Mouse (Mus musculus): ENCODE measurements around the gene Rps16.
A peak's percentile ranks its signal among the peaks of the same experiment; 100 is the strongest.
"Not testable (repeated sequence)": the region's sequence is repeated elsewhere in the genome, so short reads cannot be mapped to it uniquely, and the experiment has no call there.

The Rps16 gene

DNA sequence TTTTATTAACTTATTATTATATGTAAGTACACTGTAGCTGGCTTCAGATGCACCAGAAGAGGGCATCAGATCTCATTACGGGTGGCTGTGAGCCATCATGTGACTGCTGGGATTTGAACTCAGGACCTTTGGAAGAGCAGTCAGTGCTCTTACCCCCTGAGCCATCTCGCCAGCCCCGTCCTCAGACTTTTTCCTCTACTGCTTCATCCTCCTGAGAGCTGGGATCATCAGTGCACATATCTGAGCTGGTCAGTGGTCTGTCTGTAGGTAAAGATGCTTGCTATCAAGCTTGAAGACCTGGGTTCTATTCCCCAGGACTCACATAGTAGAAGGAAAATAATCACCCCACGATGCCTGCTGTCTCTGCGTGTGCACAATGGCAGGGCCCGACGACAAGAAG lies 36.9 kb downstream of the Rps16 start:
- not testable (repeated sequence) for DNase-seq (ENCODE audit: low spot score in 2 of 2)

DNA sequence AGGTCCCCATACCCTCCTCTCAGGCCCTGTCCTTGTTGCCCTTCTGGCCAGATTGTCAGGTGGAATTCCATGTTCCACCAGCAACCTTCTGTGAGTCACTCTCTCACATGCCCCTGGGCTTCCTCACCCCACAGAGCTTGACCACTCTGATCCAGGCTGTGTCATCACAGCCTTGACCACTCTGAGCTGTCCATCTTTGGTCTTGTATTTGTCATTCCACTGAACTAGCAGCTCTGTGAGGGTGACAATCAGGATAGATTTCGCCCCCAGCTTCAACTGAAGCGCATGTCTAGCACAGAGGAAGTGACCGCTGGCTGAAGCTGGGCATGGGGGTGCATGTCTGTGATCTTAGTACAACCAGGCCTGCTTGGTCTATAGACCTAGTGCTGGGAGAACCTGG lies 39.9 kb downstream of the Rps16 start:
- DNase-seq (ENCODE audit: low spot score in 2 of 2) = no peak

DNA sequence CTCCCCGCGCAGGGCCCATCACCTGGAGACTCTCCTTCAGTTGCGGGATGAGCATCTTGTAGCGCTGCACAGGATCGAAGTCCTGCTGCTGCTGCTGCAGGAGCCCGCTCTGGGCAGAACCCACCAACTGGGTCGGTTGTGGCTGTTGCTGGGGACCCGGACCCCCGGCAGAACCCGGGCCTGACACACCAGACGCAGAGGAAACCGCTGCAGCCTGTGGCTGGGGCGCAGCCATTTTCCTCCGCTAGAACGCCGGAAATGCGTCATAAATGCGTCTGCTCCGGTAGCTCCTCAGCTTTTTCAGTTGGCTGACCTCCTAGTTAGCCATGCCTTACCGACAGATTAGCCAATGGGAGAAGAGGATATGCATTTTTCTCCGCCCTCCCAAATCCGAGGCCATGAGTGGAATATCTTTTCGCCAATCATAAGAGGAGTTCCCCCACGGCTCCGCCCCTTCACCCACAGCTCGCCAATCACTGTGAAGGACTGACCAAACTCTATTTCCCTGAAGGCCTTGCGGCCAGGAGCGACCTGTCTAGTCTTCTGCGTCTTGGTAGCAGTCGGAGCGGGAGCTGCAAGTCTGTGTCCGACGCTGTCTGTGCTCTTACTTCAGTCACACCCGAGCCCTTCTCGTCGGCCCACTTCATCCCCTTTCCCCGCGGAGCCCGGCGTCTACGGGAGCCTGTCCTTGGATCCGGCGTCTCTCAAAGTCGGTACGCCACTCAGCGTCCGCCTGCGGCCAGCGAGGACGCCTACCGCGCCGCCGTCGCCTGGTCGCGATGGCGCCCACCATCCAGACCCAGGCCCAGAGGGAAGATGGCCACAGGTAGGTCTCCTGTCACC lies 42.2 kb downstream of the Rps16 start, which contains the start of the genes Med29 and Paf1:
Gene Med29, minus strand, starts transcription at position 280 of the 843 bp plus-strand sequence.
Gene Paf1, plus strand, starts transcription at position 523 of the 843 bp plus-strand sequence.
- DNase-seq (ENCODE audit: low spot score in 2 of 2) = peak; percentile 97 to 98

DNA sequence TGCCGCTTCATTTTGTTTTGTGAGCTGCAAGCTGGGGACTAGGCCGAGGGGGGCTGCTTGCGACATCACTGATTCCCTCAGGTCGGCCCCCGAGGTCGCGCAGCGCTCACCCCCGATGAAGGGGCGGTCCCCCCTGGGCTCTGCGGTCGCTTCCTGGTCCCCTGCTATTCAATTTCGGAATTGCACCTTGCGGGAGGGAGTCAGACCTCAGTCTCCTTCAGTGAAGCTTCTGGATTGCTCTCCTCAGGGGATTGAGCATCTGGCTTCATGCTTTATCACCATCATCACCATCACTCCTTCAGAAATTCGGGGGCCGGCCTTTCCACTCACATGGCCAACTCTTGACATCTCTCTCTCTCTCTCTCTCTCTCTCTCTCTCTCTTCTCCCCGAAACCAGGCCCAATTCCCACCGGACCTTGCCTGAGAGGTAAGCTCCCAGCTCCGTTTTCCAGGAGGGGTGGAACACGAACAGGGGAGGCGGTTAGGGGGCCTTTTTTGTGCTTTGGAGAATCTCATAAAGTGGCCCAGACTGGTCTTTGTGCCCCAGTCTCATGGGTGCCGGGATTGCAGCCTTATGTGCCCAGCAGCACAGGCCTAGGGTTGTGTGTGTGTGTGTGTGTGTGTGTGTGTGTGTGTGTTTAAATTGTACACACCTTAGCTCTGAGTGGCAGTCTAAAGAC lies 43.0 kb downstream of the Rps16 start:
- peak in 1 of 2 experiments; percentile 3 for DNase-seq (ENCODE audit: low spot score in 2 of 2)

DNA sequence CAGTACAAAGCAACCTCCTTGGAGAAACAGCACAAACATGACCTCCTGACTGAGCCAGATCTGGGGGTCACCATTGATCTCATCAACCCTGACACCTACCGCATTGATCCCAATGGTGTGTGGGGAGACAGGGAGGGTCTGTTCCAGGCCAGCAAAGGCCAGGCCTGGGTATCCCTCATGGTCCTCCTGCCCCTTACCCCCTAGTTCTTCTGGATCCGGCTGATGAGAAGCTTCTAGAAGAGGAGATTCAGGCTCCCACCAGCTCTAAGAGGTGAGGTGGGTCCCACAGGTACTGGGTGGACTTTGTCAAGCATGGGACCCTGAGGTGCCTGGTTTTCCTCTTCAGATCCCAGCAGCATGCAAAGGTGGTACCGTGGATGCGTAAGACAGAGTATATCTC lies 45.0 kb downstream of the Rps16 start:
- no peak for DNase-seq (ENCODE audit: low spot score in 2 of 2)

DNA sequence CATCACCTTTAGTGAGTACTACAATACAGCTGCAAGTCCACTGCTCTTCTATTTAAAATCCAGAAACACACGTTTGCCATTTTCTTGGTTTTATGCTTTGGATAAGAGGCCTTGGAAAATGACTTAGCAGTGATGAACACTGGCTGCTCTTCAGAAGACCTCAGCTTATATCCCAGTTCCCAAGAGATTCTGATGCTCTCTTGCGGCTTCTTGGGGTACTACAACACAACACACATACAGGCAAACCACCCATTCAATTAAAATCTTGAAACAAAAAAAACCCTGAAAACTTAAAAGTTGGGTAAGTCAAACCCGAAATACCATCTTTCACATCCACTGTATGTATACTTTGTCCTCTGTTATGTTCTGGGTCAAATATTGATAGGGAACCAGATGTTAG lies 47.5 kb downstream of the Rps16 start:
- DNase-seq (ENCODE audit: low spot score in 2 of 2) = no peak

DNA sequence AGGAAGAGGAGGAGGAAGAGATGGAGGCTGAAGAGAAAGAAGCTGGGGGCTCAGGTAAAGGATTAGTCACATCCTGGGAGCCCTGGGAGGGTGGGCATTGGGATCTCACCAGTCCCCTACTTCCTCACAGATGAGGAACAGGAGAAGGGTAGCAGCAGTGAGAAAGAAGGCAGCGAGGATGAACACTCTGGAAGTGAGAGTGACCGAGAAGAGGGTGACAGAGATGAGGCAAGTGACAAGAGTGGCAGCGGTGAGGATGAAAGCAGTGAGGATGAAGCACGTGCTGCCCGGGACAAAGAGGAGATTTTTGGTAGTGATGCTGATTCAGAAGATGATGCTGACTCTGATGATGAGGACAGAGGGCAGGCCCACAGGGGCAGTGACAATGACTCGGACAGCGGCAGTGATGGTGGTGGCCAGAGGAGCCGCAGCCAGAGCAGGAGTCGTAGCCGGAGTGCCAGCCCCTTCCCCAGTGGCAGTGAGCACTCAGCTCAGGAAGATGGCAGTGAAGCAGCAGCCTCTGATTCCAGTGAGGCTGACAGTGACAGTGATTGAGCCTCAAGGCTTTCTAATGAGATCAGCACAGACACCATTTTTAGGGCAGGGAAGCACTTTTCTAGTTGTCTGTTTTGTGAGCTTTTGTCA lies 48.4 kb downstream of the Rps16 start:
- DNase-seq (ENCODE audit: low spot score in 2 of 2) = no peak

DNA sequence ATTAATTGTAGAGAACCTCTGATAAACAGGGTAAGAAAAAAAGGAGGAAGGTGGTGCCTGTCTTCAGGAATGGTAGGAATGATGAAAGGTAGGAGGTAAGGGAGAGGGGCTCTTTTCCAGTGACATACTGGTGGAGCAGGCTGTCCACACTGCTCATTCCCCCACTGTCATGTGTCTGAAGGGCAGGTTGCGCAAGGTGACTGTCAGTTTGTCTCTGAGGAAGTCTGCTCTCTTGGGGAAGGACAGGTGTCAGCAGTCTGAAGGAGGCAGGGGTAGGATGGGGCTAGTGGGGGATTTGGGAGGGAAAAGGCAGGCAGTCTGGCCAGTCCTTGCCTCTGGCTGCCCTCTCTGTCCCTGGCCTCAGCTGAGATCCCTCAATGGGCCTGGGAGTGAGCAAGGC lies 50.6 kb downstream of the Rps16 start:
- no peak for DNase-seq (ENCODE audit: low spot score in 2 of 2)

DNA sequence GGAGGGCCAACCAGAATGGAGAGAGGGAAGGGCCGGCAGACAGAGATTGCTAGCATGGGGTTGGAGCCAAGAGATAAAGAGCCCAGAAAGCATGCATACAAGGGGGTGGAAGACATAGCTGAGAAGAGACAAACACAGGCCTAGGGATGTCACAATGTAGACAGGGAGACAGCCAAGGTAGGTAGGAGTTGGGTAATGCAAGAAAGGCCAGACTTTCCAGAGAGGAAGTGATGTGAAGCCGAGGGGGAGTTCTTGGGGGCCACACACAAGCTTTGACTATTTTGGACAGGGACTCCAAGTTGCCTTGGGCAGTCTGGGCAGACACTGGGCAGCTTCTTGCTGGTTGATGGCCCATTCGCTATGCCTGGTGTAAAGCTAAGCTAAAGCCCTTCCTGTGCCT lies 51.5 kb downstream of the Rps16 start:
- no peak for DNase-seq (ENCODE audit: low spot score in 2 of 2)

Data from frontal cortex, postnatal 14 days (tissue).